Mouse (Mus musculus) gastrocnemius, postnatal 10 days (tissue): Measurements from ENCODE around the gene Tecpr1. TPM values are rescaled to one million over a fixed set of nuclear protein-coding genes. Genes with fewer than 3 reads are reported as not detected.

Experiments used
- DNase-seq: peaks from one replicate; pipeline ENCODE4 v3.0.0; 2021; ENCODE audit warnings: mixed read lengths
- long read RNA-seq, 2 experiments: library from polyadenylated mRNA; stranded (forward); transcript quantifications; one replicate each; pipeline ENCODE4 v2.0.0; 2021
- total RNA-seq, 2 experiments: library from RNA; stranded (reverse); gene quantifications; 2 replicates each; pipeline ENCODE4 v1.2.3; 2021

Tecpr1 gene
- 10 to 100 TPM; 17.8 to 21.3 TPM for total RNA-seq
- long read RNA-seq, experiment 1, full-length matches to known transcripts: 38 of 61 reads
- long read RNA-seq, experiment 1, partial matches to known transcripts: 18 of 61 reads
- long read RNA-seq, experiment 1, other reads (novel, unspliced or antisense): 5 of 61 reads
- long read RNA-seq, experiment 2, full-length matches to known transcripts: 36 of 52 reads
- long read RNA-seq, experiment 2, partial matches to known transcripts: 11 of 52 reads
- long read RNA-seq, experiment 2, other reads (novel, unspliced or antisense): 5 of 52 reads

DNA sequence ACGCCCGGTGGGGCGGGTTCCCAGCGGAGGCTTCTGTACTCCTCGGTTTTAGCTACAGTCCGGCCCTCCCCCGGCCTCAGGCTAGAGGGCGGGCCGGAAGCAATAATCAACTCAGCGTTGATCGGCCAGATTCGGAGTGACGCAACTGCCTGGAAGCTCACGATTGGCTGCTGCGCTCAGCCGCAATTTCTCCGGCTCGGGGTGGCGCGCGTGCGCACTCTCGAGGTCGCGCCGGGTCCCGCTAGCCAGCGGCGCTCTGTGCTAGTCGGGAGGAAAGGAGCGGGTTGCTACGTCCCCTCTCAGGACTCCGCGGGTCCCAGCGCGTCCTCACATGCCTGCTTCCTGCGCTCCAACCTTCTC lies at the start of gene Tecpr1:
Tecpr1 (minus strand) TSS at position 113 of the 360 bp plus-strand sequence.
- DNase-seq: peak; percentile 95

DNA sequence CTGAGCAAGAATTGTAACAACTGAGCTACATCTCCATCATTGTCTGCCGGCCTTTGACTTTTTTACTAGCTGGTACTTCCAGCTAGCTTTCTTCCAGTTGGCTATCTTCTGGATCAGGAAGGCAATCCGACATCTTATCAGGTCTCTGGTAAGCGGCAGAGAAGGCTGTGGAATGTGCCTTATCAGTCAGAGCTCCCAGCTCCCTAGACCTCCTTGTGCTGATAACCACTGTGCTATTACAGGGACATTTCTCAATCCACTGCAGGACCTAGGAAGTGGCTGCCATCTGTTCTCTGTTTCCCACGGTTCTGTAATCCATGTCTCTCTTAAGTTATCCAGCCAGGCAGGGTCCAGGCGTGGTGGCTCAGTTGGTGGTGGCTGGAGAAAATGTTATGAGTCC lies 48.4 kb upstream of the Tecpr1 start:
- no peak for DNase-seq

DNA sequence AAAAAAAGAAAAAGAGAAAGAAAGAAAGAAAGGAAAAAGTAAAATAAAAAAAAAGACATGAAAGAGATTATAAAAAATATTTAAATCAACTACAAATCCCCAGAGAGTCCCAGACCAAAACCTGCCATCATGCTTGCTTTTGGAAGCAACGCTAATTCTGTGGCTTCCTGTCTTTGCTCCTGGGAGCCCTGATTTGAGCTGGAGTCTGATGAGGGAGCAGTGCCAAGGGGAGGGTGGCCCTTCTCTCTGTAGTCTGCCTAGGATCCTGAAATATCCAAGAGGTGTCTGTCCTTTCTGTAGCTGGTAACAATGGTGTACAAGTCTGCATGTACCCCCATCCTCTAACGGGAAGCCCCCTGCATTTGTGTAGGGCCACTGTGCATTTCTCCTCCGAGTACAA lies 47.7 kb upstream of the Tecpr1 start:
- DNase-seq: no peak

GRCm38 (mm10) chr5:144270420-144270819 lies 47.0 kb upstream of the Tecpr1 start:
- DNase-seq: no peak

- no peak for DNase-seq
Measured at GRCm38 (mm10) chr5:144269926-144270325, 46.5 kb upstream of the Tecpr1 start.

- peak; percentile 62 for DNase-seq
Measured at GRCm38 (mm10) chr5:144267535-144268241, 44.3 kb upstream of the Tecpr1 start.

DNA sequence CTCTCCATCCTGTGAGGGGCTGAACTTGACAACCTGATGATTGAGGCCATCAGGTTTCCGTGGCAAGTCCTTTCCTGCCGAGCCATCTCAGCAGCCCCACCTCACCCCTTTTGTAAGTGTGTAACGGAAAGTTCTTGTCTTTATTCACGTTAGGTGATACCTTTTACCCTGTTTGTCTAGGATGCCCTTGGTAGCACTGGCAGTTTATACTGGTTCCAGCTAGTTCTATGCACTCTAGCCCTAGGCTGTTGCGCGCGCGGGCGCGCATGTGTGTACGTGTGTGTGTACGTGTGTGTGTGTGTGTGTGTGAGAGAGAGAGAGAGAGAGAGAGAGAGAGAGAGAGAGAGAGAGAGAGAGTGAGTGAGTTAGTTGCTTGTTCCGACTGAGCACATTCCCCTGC lies 40.1 kb upstream of the Tecpr1 start:
- no peak for DNase-seq

DNA sequence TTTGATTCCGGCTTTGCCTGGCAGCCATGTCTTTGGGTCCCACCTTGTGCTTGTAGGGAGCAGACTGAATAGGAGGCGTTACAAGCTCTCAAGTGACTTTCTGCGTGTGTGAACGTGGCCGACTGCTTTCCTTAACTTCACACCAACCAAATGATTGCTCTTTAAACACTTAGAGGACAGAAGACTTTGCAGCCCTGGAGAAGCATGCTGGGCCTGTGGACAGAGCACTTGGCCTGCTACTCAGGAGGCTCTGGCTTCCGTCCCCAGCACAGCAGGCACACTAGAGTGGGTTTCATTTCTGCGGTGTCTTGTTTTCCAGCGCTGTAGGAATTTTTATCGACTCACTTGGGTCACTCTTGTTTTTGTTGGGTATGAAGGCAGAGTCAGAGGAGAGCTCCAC lies 39.7 kb upstream of the Tecpr1 start:
- DNase-seq: no peak

DNA sequence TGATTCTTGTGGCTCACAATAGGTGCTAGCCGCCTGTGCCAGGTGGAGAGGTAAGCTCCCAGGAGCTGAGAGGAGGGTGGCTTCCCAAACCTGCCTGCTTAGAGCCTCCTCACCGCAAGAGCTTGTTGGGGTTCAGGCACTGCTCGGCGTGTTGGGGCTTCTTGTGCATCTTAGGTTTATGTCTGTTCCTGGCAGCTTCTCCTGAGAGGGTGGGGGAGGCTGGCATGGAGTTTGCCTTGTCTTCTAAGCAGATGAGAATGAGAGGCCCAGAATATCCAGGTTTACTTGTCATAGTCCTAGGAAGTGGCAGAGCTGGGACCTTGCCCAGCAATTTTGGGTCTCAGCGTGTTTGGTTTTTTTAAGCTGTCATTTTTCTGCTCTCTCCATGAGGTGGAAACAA lies 38.4 kb upstream of the Tecpr1 start:
- no peak for DNase-seq

DNA sequence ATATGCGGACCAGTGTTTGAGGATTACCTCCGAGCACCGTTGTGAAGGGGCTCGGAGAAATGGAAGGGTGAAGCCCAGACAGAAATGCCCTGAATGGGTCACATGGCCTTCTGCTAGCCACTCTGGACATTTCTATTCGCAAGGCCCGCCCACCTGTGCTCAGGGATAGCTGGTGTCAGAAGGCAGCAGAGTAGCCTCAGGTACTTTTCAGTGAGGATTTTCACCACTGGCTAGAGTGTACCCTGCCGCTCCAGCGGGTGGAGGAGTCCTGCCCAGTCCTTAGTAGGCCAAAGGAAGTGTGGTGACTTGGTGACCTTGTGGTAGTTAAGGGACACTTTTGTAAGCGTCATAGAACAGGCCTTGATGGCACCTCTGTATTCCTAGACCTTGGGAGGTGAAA lies 37.9 kb upstream of the Tecpr1 start:
- no peak for DNase-seq

- no peak for DNase-seq
Measured at GRCm38 (mm10) chr5:144260464-144260863, 37.0 kb upstream of the Tecpr1 start.

DNA sequence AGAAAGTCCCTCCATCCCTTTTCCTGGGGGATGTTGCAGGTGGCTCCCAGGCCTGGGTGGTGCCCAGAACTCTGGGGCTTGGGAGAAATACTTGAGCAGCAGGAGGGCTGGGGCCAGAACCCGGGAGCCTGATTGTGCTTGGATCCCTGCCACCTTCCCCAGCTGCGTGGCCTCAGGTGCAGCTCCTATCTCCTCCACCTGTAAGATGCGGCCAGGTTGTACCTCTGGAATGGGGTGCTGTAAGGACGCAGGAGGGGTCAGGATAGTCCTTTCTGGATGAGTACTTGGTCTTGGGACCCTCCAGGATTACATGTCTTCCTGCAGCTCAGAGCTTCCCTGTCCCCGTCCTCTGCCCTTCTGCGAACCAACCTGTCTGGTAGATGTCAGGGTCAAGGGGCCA lies 35.8 kb upstream of the Tecpr1 start:
- DNase-seq: no peak

DNA sequence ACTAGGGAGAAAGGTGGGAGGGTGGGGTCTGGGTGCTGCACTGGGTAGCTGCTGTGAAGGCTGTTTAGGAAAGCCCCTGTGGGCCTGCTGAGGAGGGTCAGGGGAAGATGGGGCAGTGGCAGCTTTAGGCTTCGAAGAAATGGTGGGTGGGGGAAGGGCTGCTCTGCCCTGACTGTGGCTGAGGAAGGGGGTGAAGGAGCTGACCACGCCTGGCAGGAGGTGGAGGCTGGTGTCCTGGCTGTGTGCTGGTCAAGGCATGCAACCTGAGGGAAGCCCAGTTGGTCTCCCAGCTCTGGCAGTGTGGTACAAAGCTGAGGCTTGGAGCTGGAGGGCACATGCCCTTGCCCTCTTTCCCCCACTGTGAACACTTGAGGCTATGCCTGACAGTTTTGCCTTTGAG lies 35.3 kb upstream of the Tecpr1 start:
- no peak for DNase-seq

DNA sequence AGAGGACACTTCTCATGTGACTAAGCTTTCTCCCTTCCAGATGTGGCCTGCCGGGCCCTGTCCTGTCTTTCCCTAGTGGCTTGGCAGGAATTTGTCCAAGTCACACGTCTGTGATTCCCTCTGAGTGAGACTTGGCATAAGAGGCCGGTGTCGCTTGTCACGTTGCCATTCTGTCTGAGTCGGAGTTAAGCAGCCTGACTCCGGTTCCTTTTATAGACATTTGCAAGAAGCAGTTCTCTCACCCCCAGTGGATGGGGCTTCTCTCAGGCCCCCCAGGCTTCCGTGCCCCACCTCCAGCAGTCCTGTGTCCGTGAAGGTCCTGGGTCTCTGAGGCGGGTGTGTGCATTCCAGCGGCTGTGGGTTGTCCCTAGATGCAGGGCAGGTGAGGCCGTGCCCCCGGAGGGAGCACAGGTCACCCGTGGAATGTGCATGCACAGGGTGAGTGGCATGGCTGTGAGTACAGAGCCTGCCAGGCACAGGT lies 34.8 kb upstream of the Tecpr1 start:
- peak; percentile 63 for DNase-seq

- no peak for DNase-seq
Measured at GRCm38 (mm10) chr5:144257451-144258110, 34.2 kb upstream of the Tecpr1 start.

- no peak for DNase-seq
Measured at GRCm38 (mm10) chr5:144256888-144257287, 33.5 kb upstream of the Tecpr1 start.

DNA sequence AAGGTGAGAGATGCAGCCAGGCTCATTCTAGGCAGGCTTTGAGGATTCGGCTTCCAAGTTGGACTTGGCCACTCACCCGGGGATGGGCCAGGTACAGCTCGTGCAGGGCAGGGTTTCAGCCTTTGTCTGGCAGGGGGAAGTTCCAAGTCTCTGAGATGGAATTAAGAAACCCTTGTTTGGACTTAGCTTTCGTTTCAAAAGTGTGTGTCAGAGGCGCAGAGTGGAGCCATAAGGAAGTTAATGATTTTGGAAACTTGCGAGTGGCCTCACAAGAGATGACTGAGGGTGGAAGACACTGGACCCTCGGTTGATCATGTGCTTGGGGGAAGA lies 33.1 kb upstream of the Tecpr1 start:
- no peak for DNase-seq

- peak; percentile 53 for DNase-seq
Measured at GRCm38 (mm10) chr5:144255632-144256540, 32.5 kb upstream of the Tecpr1 start.

DNA sequence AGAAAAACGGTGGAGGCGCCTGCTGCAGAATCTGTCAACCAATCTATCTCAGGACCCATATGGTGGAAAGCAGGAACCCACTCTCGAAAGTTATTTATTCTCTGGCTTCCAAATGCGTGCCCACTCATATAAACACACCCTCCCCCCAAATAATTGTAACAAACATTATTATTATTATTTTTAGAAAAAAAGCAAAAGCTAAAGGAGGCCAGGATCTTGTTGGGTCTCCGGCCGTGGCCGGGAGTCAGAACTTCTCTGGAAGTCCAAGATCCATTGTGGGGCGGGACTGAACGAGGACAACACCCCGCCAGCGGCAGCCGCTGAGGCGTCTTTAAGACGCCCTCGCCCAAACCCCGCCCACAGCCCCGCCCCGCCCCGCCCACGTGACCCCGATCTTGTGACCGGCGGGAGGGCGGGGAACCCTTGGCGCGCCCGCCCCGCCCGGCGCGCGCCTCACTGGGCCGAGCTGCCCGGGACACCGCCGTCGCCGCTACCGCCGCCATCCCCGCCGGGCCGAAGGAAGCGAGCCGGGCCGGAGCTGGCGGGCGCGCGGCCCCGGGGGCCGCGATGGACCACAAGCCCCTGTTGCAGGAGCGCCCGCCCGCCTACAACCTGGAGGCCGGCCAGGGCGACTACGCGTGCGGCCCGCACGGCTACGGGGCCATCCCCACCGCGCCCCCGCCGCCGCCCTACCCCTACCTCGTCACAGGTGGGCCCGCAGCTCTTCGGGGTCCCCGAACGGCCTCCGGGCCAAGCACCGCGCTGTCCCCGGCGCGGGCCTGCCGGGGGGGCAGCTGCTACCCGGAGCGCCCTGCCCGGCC lies 31.6 kb upstream of the Tecpr1 start:
- peak; percentile 85 for DNase-seq

GRCm38 (mm10) chr5:144254122-144254810 lies 30.9 kb upstream of the Tecpr1 start:
- DNase-seq: no peak

- DNase-seq: no peak
Measured at GRCm38 (mm10) chr5:144253212-144253611, 29.8 kb upstream of the Tecpr1 start.
